ENCODE assay signal across 11 mouse cellular contexts in genomic region chr6:127981176-127981575, GRCm38 (mm10).
DNase-seq lines count a peak whose midpoint lies in the region; ATAC-seq lines count a peak whose summit lies in the region.
"Had no signal": no experiment of that assay in that cellular context is flagged by ENCODE, and none has a peak within 500 bp of the region (broad histone marks: within the 10 kb centered on the region; RNA-seq: fewer than 3 reads in every experiment).

No protein-coding gene starts in this region.

- 73% methylated on average over 8 of the region's 8 CpGs for WGBS in midbrain, embryonic 10.5 days
- 61% methylated on average over 8 of the region's 8 CpGs for WGBS in midbrain, embryonic 16.5 days

- H3K27me3 ChIP-seq in midbrain, embryonic 10.5 days (ENCODE audit: low read depth, poor library complexity, severe bottlenecking): peaks cover 4% of the 10 kb centered on the region; the same call in 1 of the 2 replicates
- no peaks in the 10 kb centered on the region for H3K27me3 ChIP-seq in midbrain, embryonic 16.5 days (ENCODE audit: control insufficient read depth, insufficient read depth, low read depth, low read length)

- H3K4me2 ChIP-seq in midbrain, embryonic 16.5 days (ENCODE audit: low read length): no peak overlapping the region
- H3K4me2 ChIP-seq: forebrain, embryonic 12.5 days had no signal

- H3K9me3 ChIP-seq in midbrain, embryonic 10.5 days (replicated peaks): no peaks in the 10 kb centered on the region
- H3K9me3 ChIP-seq in midbrain, embryonic 16.5 days (replicated peaks; ENCODE audit: control insufficient read depth, low read length, poor library complexity, severe bottlenecking): no peaks in the 10 kb centered on the region
- H3K9me3 ChIP-seq: forebrain, embryonic 12.5 days; limb, embryonic 10.5 days; megakaryocyte, embryonic 14.5 days had no signal

- ATAC-seq in midbrain, embryonic 16.5 days: no peak

- peak overlapping the region; percentile 7; the same call in 1 of the 2 replicates for H3K4me3 ChIP-seq in midbrain, embryonic 10.5 days
- H3K4me3 ChIP-seq in midbrain, embryonic 16.5 days (ENCODE audit: low read depth, low read length): no peak overlapping the region
- H3K4me3 ChIP-seq: forebrain, embryonic 12.5 days; limb, embryonic 10.5 days; megakaryocyte, embryonic 14.5 days had no signal

- intact Hi-C loops in heart, postnatal 25 days (cut with DNase I): no loop called here

- no peaks in the 10 kb centered on the region for H3K36me3 ChIP-seq in midbrain, embryonic 10.5 days
- no peaks in the 10 kb centered on the region for H3K36me3 ChIP-seq in midbrain, embryonic 16.5 days (ENCODE audit: control insufficient read depth, insufficient read depth, low read length)
- H3K36me3 ChIP-seq: forebrain, embryonic 12.5 days had no signal

- H3K4me1 ChIP-seq in midbrain, embryonic 10.5 days: peaks cover 72% of the 10 kb centered on the region
- H3K4me1 ChIP-seq in midbrain, embryonic 16.5 days (ENCODE audit: control insufficient read depth, insufficient read depth, low read length): peaks cover 7% of the 10 kb centered on the region

- peak overlapping the region; percentile 69; the same call in 1 of the 2 replicates for H3K27ac ChIP-seq in midbrain, embryonic 10.5 days (replicated peaks)
- no peak overlapping the region for H3K27ac ChIP-seq in midbrain, embryonic 16.5 days (ENCODE audit: low read length)
- H3K27ac ChIP-seq: forebrain, embryonic 12.5 days; limb, embryonic 10.5 days had no signal

- DNase-seq in heart, adult 11 months: peak; percentile 93
- DNase-seq in heart, postnatal 25 days (ENCODE audit: low spot score): no peak
- no peak for DNase-seq in midbrain, embryonic 10.5 days (ENCODE audit: low spot score)
- DNase-seq in cerebellum, postnatal 25 days: peak; percentile 83 to 84
- DNase-seq in ovary, postnatal 14 days (ENCODE audit: low spot score): peak; percentile 37
- no peak for DNase-seq in urinary bladder, postnatal 25 days (ENCODE audit: low spot score)
- DNase-seq in retina, embryonic 14.5 days (ENCODE audit: low spot score): no peak

- H3K9ac ChIP-seq in midbrain, embryonic 16.5 days (ENCODE audit: low read depth, low read length): no peak overlapping the region
- H3K9ac ChIP-seq: forebrain, embryonic 12.5 days had no signal

Comparison
In these comparisons a context has a peak if more than half of its experiments do, and no peak if none do; other contexts are left out.
1. DNase-seq: peak in heart, adult 11 months (single experiment), cerebellum, postnatal 25 days (2 of 2) and ovary, postnatal 14 days (single experiment); none in heart, postnatal 25 days (single experiment), midbrain, embryonic 10.5 days (single experiment), urinary bladder, postnatal 25 days (single experiment) and retina, embryonic 14.5 days (single experiment).